Mouse (Mus musculus) forebrain, embryonic 13.5 days (tissue): Measurements from ENCODE around the gene Madcam1. TPM values are rescaled to one million over a fixed set of nuclear protein-coding genes. Genes with fewer than 3 reads are reported as not detected.
A peak's percentile ranks its signal among the peaks of the same experiment; 100 is the strongest.

Experiments used
- ATAC-seq: fragments of 200-750 bp; cut with Nextera tagmentation; 2 replicates; pipeline ENCODE4 v1.8.0; 2017
- H3K27ac ChIP-seq: fragments of 300-500 bp; sonication (generic); 2 replicates; pipeline ENCODE4 v1.5.1; 2015; ENCODE audit warnings: inconsistent platforms, mild to moderate bottlenecking, moderate library complexity
- H3K27me3 ChIP-seq: fragments of 300-500 bp; sonication (generic); 2 replicates; pipeline ENCODE4 v1.6.1; 2015; ENCODE audit warnings: mild to moderate bottlenecking, inconsistent platforms
- H3K36me3 ChIP-seq: fragments of 300-500 bp; sonication (generic); 2 replicates; pipeline ENCODE4 v1.6.1; 2015; ENCODE audit warnings: mild to moderate bottlenecking, inconsistent platforms; ENCODE audit not compliant: poor library complexity, severe bottlenecking
- H3K4me1 ChIP-seq: fragments of 300-500 bp; sonication (generic); 2 replicates; pipeline ENCODE4 v1.6.1; 2015; ENCODE audit warnings: inconsistent platforms
- H3K4me2 ChIP-seq: fragments of 300-500 bp; sonication (generic); 2 replicates; pipeline ENCODE4 v1.6.1; 2015; ENCODE audit warnings: inconsistent platforms, mild to moderate bottlenecking, moderate library complexity
- H3K4me3 ChIP-seq: fragments of 300-500 bp; sonication (generic); 2 replicates; pipeline ENCODE4 v1.5.1; 2015; ENCODE audit warnings: mild to moderate bottlenecking, inconsistent platforms
- H3K9ac ChIP-seq: fragments of 300-500 bp; sonication (generic); 2 replicates; pipeline ENCODE4 v1.6.1; 2015; ENCODE audit warnings: mild to moderate bottlenecking, inconsistent platforms
- H3K9me3 ChIP-seq: fragments of 300-500 bp; sonication (generic); replicated peaks from 2 replicates; pipeline ENCODE4 v1.6.1; 2016; ENCODE audit warnings: inconsistent platforms
- WGBS: fragments of 180-500 bp; shearing (Covaris S2); methylation state at CpG from one replicate; pipeline ENCODE4 v1.1.7; 2015; 5-methylcytosine and 5-hydroxymethylcytosine counted together
- polyA plus RNA-seq: library from polyadenylated mRNA; unstranded; fragments of >200 nt; fragmentation: Nextera tagmentation; extraction: Ambion mirVana; gene quantifications from 2 replicates; pipeline ENCODE4 v1.2.1, GENCODE M21; 2015

Madcam1 gene
- polyA plus RNA-seq: 0.31 and 0.43 TPM in 2 replicates

GRCm38 (mm10) chr10:79664131-79664665 is at the start of gene Madcam1:
TSS of gene Madcam1 (plus strand) at chr10:79664559.
- Histone ChIP-seq H3K4me1 (peaks cover 6% of the 10 kb centered on the region), H3K4me3 (no peak within 1 kb of the TSS), H3K9me3 (no peaks in the 10 kb centered on the region), H3K27me3 (no peaks in the 10 kb centered on the region), H3K4me2 (no peak within 1 kb of the TSS), H3K9ac (no peak within 1 kb of the TSS), H3K36me3 (no peaks in the 10 kb centered on the region), H3K27ac (no peak within 1 kb of the TSS)
- WGBS: 8% methylated on average over 13 of the region's 13 CpGs
- no peak; the same call in 1 of the 2 replicates for ATAC-seq

DNA sequence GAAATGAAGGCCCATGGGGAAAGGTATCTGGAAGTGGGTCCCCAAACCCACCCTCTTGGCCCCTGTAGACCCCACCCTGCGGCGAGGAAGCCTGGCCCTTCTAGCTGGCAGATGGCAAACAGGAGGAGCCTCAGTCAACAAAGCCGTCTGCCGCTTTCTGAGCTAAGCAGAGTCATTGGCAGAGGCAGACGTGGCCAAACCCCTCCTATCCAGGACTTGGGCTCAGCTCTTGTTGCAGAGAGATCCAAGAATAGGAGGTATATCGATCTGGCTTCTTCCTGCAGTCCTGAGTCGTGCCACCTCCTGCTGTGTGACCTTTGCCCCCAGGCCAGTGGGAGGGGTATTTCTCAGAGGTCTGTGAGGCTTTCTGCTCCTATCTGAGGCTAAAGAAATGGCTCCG is 48.5 kb upstream of the Madcam1 start:
- H3K9me3 ChIP-seq: no peaks in the 10 kb centered on the region
- 8% methylated on average over 8 of the region's 8 CpGs for WGBS
- H3K36me3 ChIP-seq: 0 out of 2 replicates have a peak, but pooled peaks cover 6% of the 10 kb centered on the region
- no peak overlapping the region for H3K4me3 ChIP-seq
- H3K9ac ChIP-seq: no peak overlapping the region
- H3K4me2 ChIP-seq: no peak overlapping the region; the same call in 1 of the 2 replicates
- no peak overlapping the region for H3K27ac ChIP-seq
- peaks cover 26% of the 10 kb centered on the region for H3K4me1 ChIP-seq
- no peak for ATAC-seq
- H3K27me3 ChIP-seq: peaks cover 30% of the 10 kb centered on the region

GRCm38 (mm10) chr10:79616376-79616775 is 48.0 kb upstream of the Madcam1 start:
- no peak overlapping the region for H3K4me2 ChIP-seq
- H3K27ac ChIP-seq: no peak overlapping the region
- no peak overlapping the region for H3K4me3 ChIP-seq
- no peak for ATAC-seq
- peaks cover 27% of the 10 kb centered on the region for H3K27me3 ChIP-seq
- WGBS: 84% methylated on average over 5 of the region's 5 CpGs
- H3K4me1 ChIP-seq: peaks cover 26% of the 10 kb centered on the region
- H3K9ac ChIP-seq: no peak overlapping the region
- H3K9me3 ChIP-seq: no peaks in the 10 kb centered on the region
- H3K36me3 ChIP-seq: 0 out of 2 replicates have a peak, but pooled peaks cover 6% of the 10 kb centered on the region

- no peaks in the 10 kb centered on the region for H3K9me3 ChIP-seq
- no peak for ATAC-seq
- H3K36me3 ChIP-seq: 0 out of 2 replicates have a peak, but pooled peaks cover 6% of the 10 kb centered on the region
- no peaks in the 10 kb centered on the region for H3K27me3 ChIP-seq
- no peak overlapping the region for H3K4me3 ChIP-seq
- H3K9ac ChIP-seq: no peak overlapping the region
- H3K4me1 ChIP-seq: no peaks in the 10 kb centered on the region; the same call in 1 of the 2 replicates
- H3K4me2 ChIP-seq: no peak overlapping the region
- 76% methylated on average over 12 of the region's 12 CpGs for WGBS
- no peak overlapping the region for H3K27ac ChIP-seq
Measured at GRCm38 (mm10) chr10:79623950-79624349, 40.4 kb upstream of the Madcam1 start.

DNA sequence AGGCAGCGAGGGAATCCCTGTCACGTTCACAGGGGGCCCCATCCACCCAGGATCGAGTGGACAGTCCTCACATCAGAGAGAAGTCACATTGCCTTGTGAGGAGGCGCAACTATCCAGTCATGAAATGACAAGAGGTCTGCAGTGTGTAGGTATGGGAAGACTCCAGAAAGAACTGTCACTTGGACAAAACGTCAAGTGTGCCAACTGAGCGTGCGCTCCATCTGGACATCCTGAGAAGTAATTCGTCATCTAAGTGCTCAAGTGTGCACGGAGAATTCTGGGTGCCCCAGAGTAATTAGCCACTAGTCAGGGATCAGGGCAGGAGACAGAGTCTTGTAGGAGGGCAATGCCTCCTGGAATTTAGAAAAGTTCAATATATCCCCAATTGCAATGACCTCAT is 39.0 kb upstream of the Madcam1 start:
- WGBS: 80% methylated on average over 9 of the region's 9 CpGs
- H3K4me2 ChIP-seq: no peak overlapping the region
- H3K27ac ChIP-seq: no peak overlapping the region
- no peaks in the 10 kb centered on the region for H3K9me3 ChIP-seq
- H3K36me3 ChIP-seq: 0 out of 2 replicates have a peak, but pooled peaks cover 2% of the 10 kb centered on the region
- no peaks in the 10 kb centered on the region; the same call in 1 of the 2 replicates for H3K4me1 ChIP-seq
- H3K9ac ChIP-seq: no peak overlapping the region
- no peaks in the 10 kb centered on the region for H3K27me3 ChIP-seq
- no peak overlapping the region for H3K4me3 ChIP-seq
- no peak for ATAC-seq

GRCm38 (mm10) chr10:79626156-79626555 is 38.2 kb upstream of the Madcam1 start:
- H3K4me3 ChIP-seq: no peak overlapping the region
- WGBS: 90% methylated on average over 10 of the region's 10 CpGs
- 0 out of 2 replicates have a peak, but pooled peaks cover 4% of the 10 kb centered on the region for H3K36me3 ChIP-seq
- no peak overlapping the region for H3K27ac ChIP-seq
- no peaks in the 10 kb centered on the region for H3K9me3 ChIP-seq
- ATAC-seq: no peak
- no peaks in the 10 kb centered on the region for H3K27me3 ChIP-seq
- no peak overlapping the region for H3K9ac ChIP-seq
- no peaks in the 10 kb centered on the region; the same call in 1 of the 2 replicates for H3K4me1 ChIP-seq
- no peak overlapping the region for H3K4me2 ChIP-seq

DNA sequence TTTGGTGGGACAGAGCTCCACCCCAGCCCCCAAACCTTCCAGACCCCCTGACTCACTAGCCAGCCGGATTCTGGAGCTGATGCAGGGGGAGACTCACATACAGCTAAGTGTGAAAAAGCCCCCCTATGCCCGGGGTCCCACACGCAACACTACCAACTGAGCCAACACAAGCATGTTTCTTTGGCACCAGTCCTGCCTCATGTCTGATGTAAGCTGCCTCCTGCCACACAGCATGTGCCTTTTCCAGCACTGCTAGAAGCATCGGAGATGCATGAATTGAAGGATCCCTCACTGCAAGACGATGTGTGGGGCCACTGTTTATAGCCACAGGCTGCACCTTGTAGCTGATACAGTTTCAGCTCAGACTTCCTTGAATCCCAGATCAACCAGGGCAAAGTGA is 36.0 kb upstream of the Madcam1 start:
- no peaks in the 10 kb centered on the region for H3K27me3 ChIP-seq
- WGBS: 80% methylated on average over 5 of the region's 5 CpGs
- no peak overlapping the region for H3K4me2 ChIP-seq
- 0 out of 2 replicates have a peak, but pooled peaks cover 4% of the 10 kb centered on the region for H3K36me3 ChIP-seq
- no peaks in the 10 kb centered on the region; the same call in 1 of the 2 replicates for H3K4me1 ChIP-seq
- no peak overlapping the region for H3K4me3 ChIP-seq
- no peak overlapping the region for H3K9ac ChIP-seq
- peak; percentile 44; the same call in 1 of the 2 replicates for ATAC-seq
- H3K9me3 ChIP-seq: no peaks in the 10 kb centered on the region
- H3K27ac ChIP-seq: no peak overlapping the region

DNA sequence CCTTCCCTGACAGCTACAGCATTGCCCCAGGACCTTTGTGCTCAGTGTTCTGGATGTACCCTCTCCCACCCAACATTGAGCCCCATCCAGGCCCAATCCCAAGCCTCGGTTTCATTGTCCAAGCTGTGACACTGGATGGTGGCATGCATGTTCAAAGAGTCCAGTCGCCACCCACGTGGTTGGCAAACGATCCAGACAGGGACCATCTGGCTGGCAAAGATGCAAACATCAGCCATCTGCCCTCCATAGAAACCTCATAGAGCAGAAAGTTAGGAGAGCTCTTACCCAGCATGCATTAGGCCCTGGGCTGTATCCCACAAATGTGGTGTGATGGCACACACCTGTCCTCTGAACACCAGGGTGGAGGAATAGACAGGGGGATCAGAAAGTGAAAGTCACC is 32.9 kb upstream of the Madcam1 start:
- Histone ChIP-seq H3K27ac (peak overlapping the region; percentile 44), H3K36me3 (0 out of 2 replicates have a peak, but pooled peaks cover 4% of the 10 kb centered on the region), H3K9me3 (no peaks in the 10 kb centered on the region), H3K4me3 (no peak overlapping the region), H3K27me3 (0 out of 2 replicates have a peak, but pooled peaks cover 5% of the 10 kb centered on the region), H3K4me2 (no peak overlapping the region), H3K4me1 (peaks cover 2% of the 10 kb centered on the region; the same call in 1 of the 2 replicates), H3K9ac (no peak overlapping the region)
- peak; percentile 52 for ATAC-seq
- 65% methylated on average over 4 of the region's 4 CpGs for whole genome bisulfite sequencing

- H3K4me1 ChIP-seq: peaks cover 14% of the 10 kb centered on the region
- H3K27me3 ChIP-seq: peaks cover 19% of the 10 kb centered on the region
- 0 out of 2 replicates have a peak, but pooled peaks cover 4% of the 10 kb centered on the region for H3K36me3 ChIP-seq
- H3K4me2 ChIP-seq: no peak overlapping the region
- WGBS: 86% methylated on average over 17 of the region's 17 CpGs
- H3K4me3 ChIP-seq: no peak overlapping the region
- H3K9me3 ChIP-seq: no peaks in the 10 kb centered on the region
- no peak overlapping the region for H3K9ac ChIP-seq
- H3K27ac ChIP-seq: no peak overlapping the region
- ATAC-seq: no peak
Measured at GRCm38 (mm10) chr10:79633006-79633777, 31.2 kb upstream of the Madcam1 start.

DNA sequence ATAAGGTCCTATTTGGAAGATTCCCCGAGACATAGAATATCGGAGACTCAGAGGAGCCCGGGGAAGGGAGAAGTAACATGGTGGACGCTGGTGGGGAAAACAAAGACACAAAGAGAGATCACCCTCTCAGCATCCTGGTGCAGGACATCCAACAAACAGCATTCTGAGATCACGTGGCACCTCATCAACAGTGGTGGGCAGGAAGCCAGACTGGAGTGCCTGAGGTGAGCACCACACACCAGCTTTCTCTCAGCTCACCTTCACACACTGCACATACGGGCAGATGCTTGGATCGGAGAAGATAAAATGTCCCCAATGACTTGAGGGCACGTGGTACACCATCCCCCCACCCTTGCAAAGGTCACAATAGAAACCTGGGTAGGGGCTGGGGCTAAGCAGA is 28.1 kb upstream of the Madcam1 start:
- 77% methylated on average over 8 of the region's 8 CpGs for WGBS
- peaks cover 26% of the 10 kb centered on the region for H3K4me1 ChIP-seq
- H3K9me3 ChIP-seq: no peaks in the 10 kb centered on the region
- peaks cover 40% of the 10 kb centered on the region for H3K27me3 ChIP-seq
- peak overlapping the region; percentile 80 for H3K4me2 ChIP-seq
- no peak overlapping the region for H3K9ac ChIP-seq
- H3K36me3 ChIP-seq: no peaks in the 10 kb centered on the region
- peak overlapping the region; percentile 79 for H3K4me3 ChIP-seq
- no peak for ATAC-seq
- H3K27ac ChIP-seq: no peak overlapping the region

DNA sequence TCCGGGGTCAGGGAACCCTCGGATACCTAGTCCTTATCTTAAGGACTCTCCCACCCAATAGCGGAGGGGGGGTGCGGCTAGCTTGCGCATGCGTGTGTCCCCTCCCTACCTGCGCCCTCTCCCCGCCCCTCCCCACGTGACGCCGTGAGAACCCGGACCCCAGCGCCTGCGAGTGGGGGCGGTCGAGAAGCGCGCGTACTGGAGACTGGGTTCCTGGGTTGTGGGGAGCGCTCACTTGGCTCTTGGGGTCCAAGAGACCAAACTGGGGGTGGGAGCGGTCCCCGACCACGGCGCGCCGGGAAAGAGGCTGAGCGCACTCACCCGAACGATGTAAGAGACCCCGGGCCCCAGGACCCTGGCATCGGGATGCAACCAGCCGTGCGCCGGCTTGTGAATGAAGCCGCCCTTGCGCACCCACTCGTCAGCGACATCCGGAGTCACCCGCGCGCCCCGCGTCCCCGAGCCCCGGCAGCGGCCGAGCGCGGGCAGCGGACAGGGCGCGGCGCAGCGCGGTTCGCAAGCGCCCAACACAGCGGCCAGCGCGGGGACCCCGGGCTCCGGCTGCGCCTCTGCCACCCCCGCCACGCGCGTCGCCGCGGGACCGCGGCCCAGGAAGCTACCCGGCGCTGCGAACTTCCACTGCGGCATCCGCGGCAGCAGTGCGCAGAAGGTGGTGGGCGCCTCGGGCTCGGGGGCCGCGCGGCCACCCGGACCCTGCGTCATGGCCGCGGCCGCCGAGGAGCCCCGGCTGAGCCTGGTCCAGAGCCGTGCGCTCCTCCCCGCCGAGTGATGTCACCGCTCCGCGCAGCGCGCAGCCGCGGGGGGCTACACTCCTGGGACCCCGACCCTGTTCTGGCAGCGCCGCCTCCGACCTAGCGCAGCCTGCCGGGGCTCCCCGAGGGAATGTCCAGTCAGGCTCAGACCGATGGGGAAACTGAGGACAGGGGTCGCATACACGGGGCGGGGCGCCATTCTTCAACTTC is 26.9 kb upstream of the Madcam1 start, which contains the start of gene Shc2:
Shc2 (minus strand) TSS at position 791 of the 983 bp plus-strand sequence.
- peak within 1 kb of the TSS; percentile 80 for H3K4me2 ChIP-seq
- H3K4me3 ChIP-seq: peak within 1 kb of the TSS; percentile 79
- H3K4me1 ChIP-seq: peaks cover 26% of the 10 kb centered on the region
- H3K36me3 ChIP-seq: no peaks in the 10 kb centered on the region
- peak; percentile 88 for ATAC-seq
- H3K9ac ChIP-seq: peak within 1 kb of the TSS; percentile 85
- under 1% methylated on average over 100 of the region's 116 CpGs for WGBS
- peaks cover 40% of the 10 kb centered on the region for H3K27me3 ChIP-seq
- H3K9me3 ChIP-seq: no peaks in the 10 kb centered on the region
- H3K27ac ChIP-seq: peak within 1 kb of the TSS; percentile 74
